Mouse (Mus musculus) kidney, adult 18-20 months (tissue): ENCODE results near the gene Wapl.

Source experiments
- DNase-seq: peaks from one replicate; pipeline ENCODE4 v3.0.0; 2021

Wapl gene

DNA sequence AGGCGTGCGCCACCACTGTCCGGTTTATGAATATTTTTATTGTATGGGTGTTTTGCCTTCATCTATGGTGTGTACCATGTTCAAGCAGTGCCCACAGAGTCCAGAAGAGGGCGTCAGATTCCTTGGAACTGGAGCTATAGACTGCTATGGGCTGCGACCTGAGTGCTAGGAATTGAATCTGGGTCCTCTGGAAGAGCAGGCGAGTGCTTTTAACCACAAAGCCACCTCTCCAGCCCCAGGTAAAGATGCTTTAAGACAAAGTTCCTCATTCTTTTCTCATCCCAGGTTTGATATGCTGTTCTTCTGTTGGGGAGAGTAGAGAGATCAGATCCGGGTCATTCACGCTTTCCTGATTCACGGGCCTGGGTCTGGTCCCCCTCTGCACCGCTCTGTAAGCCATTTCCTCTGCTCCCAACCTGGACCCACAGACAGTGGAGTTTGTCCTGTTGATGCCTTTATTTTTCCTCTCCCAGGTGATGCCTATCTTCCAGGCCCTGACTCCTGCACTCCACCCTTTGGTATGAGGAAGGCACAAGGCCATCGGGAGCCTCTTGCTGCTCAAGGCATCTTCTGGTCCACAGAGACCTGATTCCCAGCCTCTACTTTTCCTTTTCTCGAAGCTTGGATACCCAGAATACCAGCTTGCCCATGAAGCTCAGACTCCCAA is 103.1 kb downstream of the Wapl start:
- DNase-seq = no peak

DNA sequence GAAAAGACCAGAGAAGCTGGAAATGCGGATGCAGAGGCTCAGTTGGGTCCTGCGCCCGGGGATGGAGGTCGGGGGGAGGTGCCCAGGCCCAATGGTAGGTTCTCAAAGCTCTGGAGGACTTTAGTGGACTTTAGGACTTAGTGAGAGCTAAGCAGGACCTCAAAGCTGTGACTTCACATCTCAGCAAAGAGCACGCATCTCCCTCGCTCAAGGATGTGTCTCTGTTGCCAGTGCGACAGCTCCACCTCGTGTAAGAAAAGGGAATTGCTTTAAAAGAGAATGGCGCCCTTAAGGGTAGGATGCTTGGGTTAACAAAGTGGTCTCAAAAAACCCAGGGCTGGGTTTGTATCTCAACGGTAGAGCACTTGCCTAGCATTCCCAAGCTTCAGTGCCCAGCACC is 104.1 kb downstream of the Wapl start:
- DNase-seq = peak; percentile 40

DNA sequence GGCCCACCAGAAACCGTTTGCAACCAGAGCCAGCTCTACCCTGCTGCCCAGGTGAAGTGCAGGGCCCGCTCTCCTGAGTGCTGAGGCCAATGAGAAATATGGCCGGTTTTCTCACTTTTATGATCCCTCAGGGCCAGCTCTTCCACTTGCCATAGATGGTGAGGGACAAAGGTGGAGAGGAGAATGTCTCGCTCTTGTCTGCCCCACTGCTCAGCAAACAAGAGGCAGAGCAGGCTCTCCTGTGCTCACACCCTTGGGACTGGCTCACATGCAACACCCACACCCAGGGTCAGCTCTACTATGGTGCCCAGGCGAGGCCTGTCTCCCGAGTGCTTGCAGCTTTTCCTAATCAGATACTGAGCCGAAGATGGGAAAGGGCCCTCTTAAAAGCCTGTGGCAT is 105.0 kb downstream of the Wapl start:
- no peak for DNase-seq

DNA sequence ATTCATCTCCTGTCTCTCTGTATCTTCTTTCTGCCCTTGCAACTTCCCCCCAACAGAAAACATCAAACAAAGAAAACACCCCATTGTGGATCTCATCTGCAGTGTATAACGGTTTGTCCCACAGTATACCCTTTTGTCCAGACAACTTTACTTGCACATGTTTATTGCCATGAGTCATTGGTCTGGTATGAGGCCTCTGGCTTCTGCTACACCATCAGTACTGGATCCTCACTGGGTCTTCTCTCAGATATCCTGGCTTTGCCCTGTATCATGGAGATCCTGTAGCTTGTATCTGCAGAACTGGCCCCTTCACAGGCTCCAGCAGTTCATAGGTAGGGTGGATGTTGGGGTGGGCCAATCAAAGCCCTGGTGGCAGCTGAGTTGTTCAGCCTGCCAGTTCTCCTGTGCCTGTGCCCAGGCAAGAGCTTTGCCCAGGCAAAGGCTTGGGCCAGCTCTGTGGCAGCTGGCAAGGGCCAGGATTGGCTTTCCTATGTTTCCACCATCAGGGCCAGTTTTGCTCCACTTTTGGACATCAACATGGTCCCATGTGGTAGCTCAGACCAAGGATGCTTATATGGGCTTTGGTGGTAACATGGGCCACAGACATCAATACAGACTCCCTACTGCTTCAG is 119.8 kb downstream of the Wapl start:
- no peak for DNase-seq
